Mouse (Mus musculus): ENCODE data around the gene Ptdss2. TPM values are rescaled to one million over a fixed set of nuclear protein-coding genes. Genes with fewer than 3 reads are reported as not detected.

The Ptdss2 gene
- polyA plus RNA-seq, 1 experiment from 2014 or later = 65.6 TPM

- Histone ChIP-seq H3K9ac (ENCODE audit: low read length) (peak within 1 kb of the TSS; percentile 69), H3K4me2 (ENCODE audit: low read length) (peak within 1 kb of the TSS; percentile 92), H3K9me3 (ENCODE audit: control insufficient read depth, low read length) (no peaks in the 10 kb centered on the region), H3K4me1 (ENCODE audit: control insufficient read depth in 2 of 2, insufficient read depth in 2 of 2, low read length in 2 of 2) (peaks cover 6 to 12% of the 10 kb centered on the region in 2 experiments; a peak in 1 of 4 replicates), H3K27ac (replicated peaks in 1 of 2; ENCODE audit: control insufficient read depth in 1 of 2, insufficient read depth in 1 of 2, low read depth in 2 of 2, low read length in 2 of 2) (no peak within 1 kb of the TSS), H3K36me3 (ENCODE audit: control insufficient read depth, insufficient read depth, low read length) (no peaks in the 10 kb centered on the region), H3K27me3 (ENCODE audit: control insufficient read depth, insufficient read depth, low read length) (peaks cover 37% of the 10 kb centered on the region), H3K4me3 (ENCODE audit: control insufficient read depth in 1 of 2, insufficient read depth in 1 of 2, low read depth in 1 of 2, low read length in 2 of 2) (peak within 1 kb of the TSS; percentile 45 to 51)
- ATAC-seq (ENCODE audit: insufficient number of reproducible peaks, insufficient read depth, low FRiP score, low read depth) = no peak
- WGBS = under 1% methylated on average over 56 of the region's 56 CpGs
Measured at GRCm38 (mm10) chr7:141099911-141100691, 22.1 kb upstream of the Ptdss2 start, which contains the start of gene Sigirr. Gene Sigirr, minus strand, starts transcription at chr7:141100572.

- Histone ChIP-seq H3K9me3 (ENCODE audit: control insufficient read depth, low read length) (no peaks in the 10 kb centered on the region), H3K36me3 (ENCODE audit: control insufficient read depth, insufficient read depth, low read length) (no peaks in the 10 kb centered on the region), H3K4me1 (ENCODE audit: control insufficient read depth in 2 of 2, insufficient read depth in 2 of 2, low read length in 2 of 2) (peaks cover 3 to 12% of the 10 kb centered on the region in 2 experiments; a peak in 1 of 4 replicates), H3K4me3 (ENCODE audit: control insufficient read depth in 1 of 2, insufficient read depth in 1 of 2, low read depth in 1 of 2, low read length in 2 of 2) (no peak overlapping the region), H3K27ac (replicated peaks in 1 of 2; ENCODE audit: control insufficient read depth in 1 of 2, insufficient read depth in 1 of 2, low read depth in 2 of 2, low read length in 2 of 2) (no peak overlapping the region), H3K9ac (ENCODE audit: low read length) (no peak overlapping the region), H3K4me2 (ENCODE audit: low read length) (no peak overlapping the region), H3K27me3 (ENCODE audit: control insufficient read depth, insufficient read depth, low read length) (peaks cover 37% of the 10 kb centered on the region)
- 46% methylated on average over 3 of the region's 3 CpGs for WGBS
- no peak for ATAC-seq (ENCODE audit: insufficient number of reproducible peaks, insufficient read depth, low FRiP score, low read depth)
Measured at GRCm38 (mm10) chr7:141103161-141103560, 19.0 kb upstream of the Ptdss2 start.

- Histone ChIP-seq H3K27me3 (ENCODE audit: control insufficient read depth, insufficient read depth, low read length) (0 out of 2 replicates have a peak, but pooled peaks cover 7% of the 10 kb centered on the region), H3K9ac (ENCODE audit: low read length) (no peak overlapping the region), H3K4me1 (ENCODE audit: control insufficient read depth in 2 of 2, insufficient read depth in 2 of 2, low read length in 2 of 2) (no peaks in the 10 kb centered on the region), H3K36me3 (ENCODE audit: control insufficient read depth, insufficient read depth, low read length) (no peaks in the 10 kb centered on the region), H3K4me2 (ENCODE audit: low read length) (no peak overlapping the region), H3K9me3 (ENCODE audit: control insufficient read depth, low read length) (no peaks in the 10 kb centered on the region), H3K4me3 (ENCODE audit: control insufficient read depth in 1 of 2, insufficient read depth in 1 of 2, low read depth in 1 of 2, low read length in 2 of 2) (no peak overlapping the region), H3K27ac (replicated peaks in 1 of 2; ENCODE audit: control insufficient read depth in 1 of 2, insufficient read depth in 1 of 2, low read depth in 2 of 2, low read length in 2 of 2) (no peak overlapping the region)
- no peak for ATAC-seq (ENCODE audit: insufficient number of reproducible peaks, insufficient read depth, low FRiP score, low read depth)
- 83% methylated on average over 9 of the region's 9 CpGs for WGBS
Measured at GRCm38 (mm10) chr7:141115874-141116273, 6.3 kb upstream of the Ptdss2 start.

GRCm38 (mm10) chr7:141117636-141118035 lies 4.5 kb upstream of the Ptdss2 start, which contains the start of gene Ano9:
Gene Ano9, minus strand, starts transcription at chr7:141117806.
- H3K27me3 ChIP-seq (ENCODE audit: control insufficient read depth, insufficient read depth, low read length) = 0 out of 2 replicates have a peak, but pooled peaks cover 7% of the 10 kb centered on the region
- no peak within 1 kb of the TSS for H3K9ac ChIP-seq (ENCODE audit: low read length)
- WGBS = 12% methylated on average over 9 of the region's 9 CpGs
- H3K36me3 ChIP-seq (ENCODE audit: control insufficient read depth, insufficient read depth, low read length) = no peaks in the 10 kb centered on the region
- H3K27ac ChIP-seq (replicated peaks in 1 of 2; ENCODE audit: control insufficient read depth in 1 of 2, insufficient read depth in 1 of 2, low read depth in 2 of 2, low read length in 2 of 2) = no peak within 1 kb of the TSS
- H3K4me2 ChIP-seq (ENCODE audit: low read length) = peak within 1 kb of the TSS; percentile 13; the same call in 1 of the 2 replicates
- H3K4me3 ChIP-seq (ENCODE audit: control insufficient read depth in 1 of 2, insufficient read depth in 1 of 2, low read depth in 1 of 2, low read length in 2 of 2) = no peak within 1 kb of the TSS
- no peak for ATAC-seq (ENCODE audit: insufficient number of reproducible peaks, insufficient read depth, low FRiP score, low read depth)
- H3K4me1 ChIP-seq (ENCODE audit: control insufficient read depth in 2 of 2, insufficient read depth in 2 of 2, low read length in 2 of 2) = peaks cover 2 to 4% of the 10 kb centered on the region in 2 experiments; a peak in 1 of 4 replicates
- no peaks in the 10 kb centered on the region for H3K9me3 ChIP-seq (ENCODE audit: control insufficient read depth, low read length)

- no peaks in the 10 kb centered on the region for H3K9me3 ChIP-seq (ENCODE audit: control insufficient read depth, low read length)
- H3K9ac ChIP-seq (ENCODE audit: low read length) = no peak overlapping the region
- no peak overlapping the region for H3K4me2 ChIP-seq (ENCODE audit: low read length)
- 56% methylated on average over 3 of the region's 3 CpGs for WGBS
- 0 out of 2 replicates have a peak, but pooled peaks cover 7% of the 10 kb centered on the region for H3K27me3 ChIP-seq (ENCODE audit: control insufficient read depth, insufficient read depth, low read length)
- H3K4me3 ChIP-seq (ENCODE audit: control insufficient read depth in 1 of 2, insufficient read depth in 1 of 2, low read depth in 1 of 2, low read length in 2 of 2) = no peak overlapping the region
- H3K36me3 ChIP-seq (ENCODE audit: control insufficient read depth, insufficient read depth, low read length) = no peaks in the 10 kb centered on the region
- H3K27ac ChIP-seq (replicated peaks in 1 of 2; ENCODE audit: control insufficient read depth in 1 of 2, insufficient read depth in 1 of 2, low read depth in 2 of 2, low read length in 2 of 2) = no peak overlapping the region
- ATAC-seq (ENCODE audit: insufficient number of reproducible peaks, insufficient read depth, low FRiP score, low read depth) = no peak
- H3K4me1 ChIP-seq (ENCODE audit: control insufficient read depth in 2 of 2, insufficient read depth in 2 of 2, low read length in 2 of 2) = peaks cover 2 to 4% of the 10 kb centered on the region in 2 experiments; a peak in 3 of 4 replicates
Measured at GRCm38 (mm10) chr7:141119487-141119886, 2.7 kb upstream of the Ptdss2 start.

- no peaks in the 10 kb centered on the region for H3K36me3 ChIP-seq (ENCODE audit: control insufficient read depth, insufficient read depth, low read length)
- H3K4me3 ChIP-seq (ENCODE audit: control insufficient read depth in 1 of 2, insufficient read depth in 1 of 2, low read depth in 1 of 2, low read length in 2 of 2) = no peak overlapping the region
- no peak overlapping the region for H3K4me2 ChIP-seq (ENCODE audit: low read length)
- 83% methylated on average over 3 of the region's 3 CpGs for WGBS
- H3K27ac ChIP-seq (replicated peaks in 1 of 2; ENCODE audit: control insufficient read depth in 1 of 2, insufficient read depth in 1 of 2, low read depth in 2 of 2, low read length in 2 of 2) = no peak overlapping the region
- H3K4me1 ChIP-seq (ENCODE audit: control insufficient read depth in 2 of 2, insufficient read depth in 2 of 2, low read length in 2 of 2) = peaks cover 3 to 4% of the 10 kb centered on the region in 2 experiments; a peak in 3 of 4 replicates
- no peaks in the 10 kb centered on the region for H3K9me3 ChIP-seq (ENCODE audit: control insufficient read depth, low read length)
- 0 out of 2 replicates have a peak, but pooled peaks cover 7% of the 10 kb centered on the region for H3K27me3 ChIP-seq (ENCODE audit: control insufficient read depth, insufficient read depth, low read length)
- ATAC-seq (ENCODE audit: insufficient number of reproducible peaks, insufficient read depth, low FRiP score, low read depth) = no peak
- H3K9ac ChIP-seq (ENCODE audit: low read length) = no peak overlapping the region
Measured at GRCm38 (mm10) chr7:141120605-141121004, 1.6 kb upstream of the Ptdss2 start.

GRCm38 (mm10) chr7:141121051-141121531 lies 1.1 kb upstream of the Ptdss2 start:
- ATAC-seq (ENCODE audit: insufficient number of reproducible peaks, insufficient read depth, low FRiP score, low read depth) = no peak
- H3K36me3 ChIP-seq (ENCODE audit: control insufficient read depth, insufficient read depth, low read length) = no peaks in the 10 kb centered on the region
- H3K9ac ChIP-seq (ENCODE audit: low read length) = no peak overlapping the region
- no peak overlapping the region for H3K4me3 ChIP-seq (ENCODE audit: control insufficient read depth in 1 of 2, insufficient read depth in 1 of 2, low read depth in 1 of 2, low read length in 2 of 2)
- no peak overlapping the region for H3K4me2 ChIP-seq (ENCODE audit: low read length)
- no peaks in the 10 kb centered on the region for H3K9me3 ChIP-seq (ENCODE audit: control insufficient read depth, low read length)
- 0 out of 2 replicates have a peak, but pooled peaks cover 7% of the 10 kb centered on the region for H3K27me3 ChIP-seq (ENCODE audit: control insufficient read depth, insufficient read depth, low read length)
- no peak overlapping the region for H3K27ac ChIP-seq (replicated peaks in 1 of 2; ENCODE audit: control insufficient read depth in 1 of 2, insufficient read depth in 1 of 2, low read depth in 2 of 2, low read length in 2 of 2)
- 70% methylated on average over 5 of the region's 5 CpGs for WGBS
- H3K4me1 ChIP-seq (ENCODE audit: control insufficient read depth in 2 of 2, insufficient read depth in 2 of 2, low read length in 2 of 2) = peaks cover 4 to 6% of the 10 kb centered on the region in 2 experiments; a peak in 3 of 4 replicates
